Mouse (Mus musculus) hindbrain, embryonic 11.5 days (tissue): ENCODE measurements at regions not wholly inside any gene's neighbourhood (a gene's known extent, or its start where the extent isn't known, plus 50 kb on each side); places are given as distances from the start of the nearest gene placed in this dataset.

Experiments
- ATAC-seq: fragments of 200-750 bp; cut with Nextera tagmentation; 2 replicates; pipeline ENCODE4 v1.8.0; 2017; ENCODE audit warnings: mild to moderate bottlenecking, moderate TSS enrichment, moderate library complexity; ENCODE audit not compliant: low FRiP score
- DNase-seq: peaks from one replicate; pipeline ENCODE4 v3.0.0-alpha.2; 2015; ENCODE audit warnings: low spot score
- H3K27ac ChIP-seq: fragments of 300-500 bp; sonication (generic); 2 replicates; pipeline ENCODE4 v1.5.1; 2014; ENCODE audit warnings: mild to moderate bottlenecking, low read depth, low read length
- H3K27me3 ChIP-seq: fragments of 300-500 bp; sonication (generic); 2 replicates; pipeline ENCODE4 v1.6.1; 2014; ENCODE audit warnings: mild to moderate bottlenecking, low read length, moderate library complexity, mixed read lengths; ENCODE audit not compliant: control insufficient read depth, insufficient read depth
- H3K36me3 ChIP-seq: fragments of 300-500 bp; sonication (generic); 2 replicates; pipeline ENCODE4 v1.6.1; 2014; ENCODE audit warnings: mild to moderate bottlenecking, low read length, moderate library complexity, mixed read lengths; ENCODE audit not compliant: control insufficient read depth, insufficient read depth
- H3K4me1 ChIP-seq: fragments of 300-500 bp; sonication (generic); replicated peaks from 2 replicates; pipeline ENCODE4 v1.6.1; 2014; ENCODE audit warnings: low read length, mixed read lengths; ENCODE audit not compliant: control insufficient read depth, insufficient read depth
- H3K4me2 ChIP-seq: fragments of 300-500 bp; sonication (generic); replicated peaks from 2 replicates; pipeline ENCODE4 v1.6.1; 2014; ENCODE audit warnings: mild to moderate bottlenecking, low read depth, low read length
- H3K4me3 ChIP-seq: fragments of 300-500 bp; sonication (generic); 2 replicates; pipeline ENCODE4 v1.5.1; 2014; ENCODE audit warnings: low read depth, low read length
- H3K9ac ChIP-seq: fragments of 300-500 bp; sonication (generic); 2 replicates; pipeline ENCODE4 v1.6.1; 2014; ENCODE audit warnings: low read depth, low read length
- H3K9me3 ChIP-seq: fragments of 300-500 bp; sonication (generic); 2 replicates; pipeline ENCODE4 v1.6.1; 2016; ENCODE audit warnings: low read length; ENCODE audit not compliant: control insufficient read depth
- WGBS: fragments of 180-500 bp; shearing (Covaris S2); extraction: QIAGEN DNeasy Blood & Tissue Kit; methylation state at CpG from one replicate; pipeline ENCODE4 v1.1.7; 2014; 5-methylcytosine and 5-hydroxymethylcytosine counted together

- Histone ChIP-seq H3K27me3 (no peaks in the 10 kb centered on the region), H3K36me3 (no peaks in the 10 kb centered on the region), H3K4me1 (no peaks in the 10 kb centered on the region), H3K27ac (no peak overlapping the region), H3K4me3 (no peak overlapping the region), H3K4me2 (no peak overlapping the region), H3K9me3 (no peaks in the 10 kb centered on the region), H3K9ac (no peak overlapping the region)
- DNase-seq (no peak), ATAC-seq (no peak)
- WGBS: 73% methylated on average over 4 of the region's 4 CpGs
Observed at GRCm38 (mm10) chr8:56202342-56202741, 92.0 kb upstream of the Hpgd start.

GRCm38 (mm10) chr8:56211922-56212635, 82.3 kb upstream of the Hpgd start:
- Histone ChIP-seq H3K4me3 (no peak overlapping the region), H3K27ac (no peak overlapping the region), H3K4me2 (no peak overlapping the region), H3K9ac (no peak overlapping the region), H3K27me3 (no peaks in the 10 kb centered on the region), H3K36me3 (no peaks in the 10 kb centered on the region), H3K9me3 (no peaks in the 10 kb centered on the region), H3K4me1 (no peaks in the 10 kb centered on the region)
- no peak for ATAC-seq
- no peak for DNase-seq
- 85% methylated on average over 3 of the region's 3 CpGs for WGBS

GRCm38 (mm10) chr8:56218837-56219236, 75.5 kb upstream of the Hpgd start:
- no peaks in the 10 kb centered on the region for H3K36me3 ChIP-seq
- no peaks in the 10 kb centered on the region for H3K4me1 ChIP-seq
- no peak overlapping the region for H3K27ac ChIP-seq
- H3K4me2 ChIP-seq: no peak overlapping the region
- no peak for ATAC-seq
- no peak overlapping the region for H3K4me3 ChIP-seq
- no peaks in the 10 kb centered on the region for H3K27me3 ChIP-seq
- DNase-seq: no peak
- H3K9ac ChIP-seq: no peak overlapping the region
- no peaks in the 10 kb centered on the region for H3K9me3 ChIP-seq

GRCm38 (mm10) chr8:56219391-56219790, 75.0 kb upstream of the Hpgd start:
- Histone ChIP-seq H3K36me3 (no peaks in the 10 kb centered on the region), H3K4me2 (no peak overlapping the region), H3K9me3 (no peaks in the 10 kb centered on the region), H3K27me3 (no peaks in the 10 kb centered on the region), H3K4me3 (no peak overlapping the region), H3K4me1 (no peaks in the 10 kb centered on the region), H3K27ac (no peak overlapping the region), H3K9ac (no peak overlapping the region)
- no peak for ATAC-seq
- no peak for DNase-seq
- WGBS: 91% methylated on average over 1 of the region's 1 CpGs

GRCm38 (mm10) chr8:56223010-56223409, 71.4 kb upstream of the Hpgd start:
- DNase-seq (no peak), ATAC-seq (no peak)
- H3K4me2 ChIP-seq: no peak overlapping the region
- 94% methylated on average over 3 of the region's 3 CpGs for WGBS
- H3K9ac ChIP-seq: no peak overlapping the region
- H3K9me3 ChIP-seq: no peaks in the 10 kb centered on the region
- no peak overlapping the region for H3K4me3 ChIP-seq
- H3K27ac ChIP-seq: no peak overlapping the region
- no peaks in the 10 kb centered on the region for H3K4me1 ChIP-seq
- H3K27me3 ChIP-seq: no peaks in the 10 kb centered on the region
- H3K36me3 ChIP-seq: no peaks in the 10 kb centered on the region

GRCm38 (mm10) chr8:56230645-56231330, 63.6 kb upstream of the Hpgd start:
- WGBS: 88% methylated on average over 8 of the region's 8 CpGs
- Histone ChIP-seq H3K4me2 (no peak overlapping the region), H3K4me3 (no peak overlapping the region), H3K9ac (no peak overlapping the region), H3K27me3 (no peaks in the 10 kb centered on the region), H3K36me3 (no peaks in the 10 kb centered on the region), H3K27ac (no peak overlapping the region), H3K4me1 (no peaks in the 10 kb centered on the region), H3K9me3 (no peaks in the 10 kb centered on the region)
- no peak for ATAC-seq
- DNase-seq: no peak

GRCm38 (mm10) chr8:56231930-56232329, 62.5 kb upstream of the Hpgd start:
- H3K4me2 ChIP-seq: no peak overlapping the region
- no peaks in the 10 kb centered on the region for H3K4me1 ChIP-seq
- no peaks in the 10 kb centered on the region for H3K9me3 ChIP-seq
- ATAC-seq (no peak), DNase-seq (no peak)
- WGBS: 74% methylated on average over 3 of the region's 3 CpGs
- H3K4me3 ChIP-seq: no peak overlapping the region
- H3K27ac ChIP-seq: no peak overlapping the region
- no peaks in the 10 kb centered on the region for H3K36me3 ChIP-seq
- no peaks in the 10 kb centered on the region for H3K27me3 ChIP-seq
- no peak overlapping the region for H3K9ac ChIP-seq

- H3K9ac ChIP-seq: no peak overlapping the region
- ATAC-seq (no peak), DNase-seq (no peak)
- no peak overlapping the region for H3K27ac ChIP-seq
- H3K27me3 ChIP-seq: no peaks in the 10 kb centered on the region
- H3K4me1 ChIP-seq: no peaks in the 10 kb centered on the region
- no peak overlapping the region for H3K4me2 ChIP-seq
- no peaks in the 10 kb centered on the region for H3K36me3 ChIP-seq
- no peak overlapping the region for H3K4me3 ChIP-seq
- WGBS: 83% methylated on average over 3 of the region's 3 CpGs
- H3K9me3 ChIP-seq: no peaks in the 10 kb centered on the region
Observed at GRCm38 (mm10) chr8:56232552-56232951, 61.8 kb upstream of the Hpgd start.

GRCm38 (mm10) chr8:56233816-56234215, 60.6 kb upstream of the Hpgd start:
- no peak overlapping the region for H3K4me3 ChIP-seq
- no peaks in the 10 kb centered on the region for H3K4me1 ChIP-seq
- H3K36me3 ChIP-seq: no peaks in the 10 kb centered on the region
- no peak overlapping the region for H3K27ac ChIP-seq
- no peak overlapping the region for H3K4me2 ChIP-seq
- no peaks in the 10 kb centered on the region for H3K9me3 ChIP-seq
- 72% methylated on average over 5 of the region's 5 CpGs for WGBS
- ATAC-seq: no peak
- no peak overlapping the region for H3K9ac ChIP-seq
- DNase-seq: no peak
- H3K27me3 ChIP-seq: no peaks in the 10 kb centered on the region
